Mouse (Mus musculus): Measurements from ENCODE around the gene Acot6. TPM values are rescaled to one million over a fixed set of nuclear protein-coding genes. Genes with fewer than 3 reads are reported as not detected.
A peak's percentile ranks its signal among the peaks of the same experiment; 100 is the strongest.

Gene Acot6
- polyA plus RNA-seq, 1 experiment from 2014 or later: 1.0 TPM

DNA sequence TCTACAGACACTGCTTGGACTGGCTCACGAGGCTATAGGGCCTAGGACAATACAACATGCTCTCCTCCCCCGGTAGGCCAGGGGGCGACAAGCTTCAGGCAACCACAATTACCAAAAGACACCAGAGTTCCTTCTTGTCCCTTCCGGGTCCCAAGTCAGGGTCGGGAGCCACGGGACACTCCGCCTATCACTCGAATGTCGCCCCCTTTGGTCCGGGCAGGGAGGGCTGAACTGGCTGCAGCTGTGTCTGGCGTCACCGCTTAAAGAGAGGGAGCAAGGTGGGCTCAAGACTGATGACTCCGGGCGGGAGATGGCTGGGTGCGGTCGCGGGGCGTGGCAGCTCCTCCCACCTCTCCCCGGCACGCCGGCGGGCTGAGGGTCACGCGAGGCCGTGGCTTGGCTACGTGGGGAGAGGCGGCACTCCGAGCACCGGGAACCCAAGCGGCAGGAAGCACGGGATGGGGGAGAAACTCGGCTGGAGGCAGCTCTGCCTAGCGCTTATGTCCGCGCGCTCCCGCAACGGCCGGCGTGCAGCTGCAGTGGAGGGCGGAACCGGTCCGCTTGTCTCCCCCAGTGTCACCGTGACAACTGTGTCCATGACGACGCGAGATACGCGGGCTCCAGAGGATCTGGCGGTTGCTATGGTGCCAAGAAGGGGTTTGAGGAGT lies 47.6 kb downstream of the Acot6 start, which contains the start of gene Pnma1:
Gene Pnma1, minus strand, starts transcription at position 536 of the 668 bp plus-strand sequence.
- no peaks in the 10 kb centered on the region for H3K4me1 ChIP-seq (ENCODE audit: control insufficient read depth, insufficient read depth, low read length)
- H3K4me2 ChIP-seq (ENCODE audit: low read depth, low read length): peak within 1 kb of the TSS; percentile 90
- ATAC-seq (replicated peaks; ENCODE audit: insufficient number of reproducible peaks, low FRiP score, low TSS enrichment, low read depth): peak; percentile 90
- H3K9ac ChIP-seq (replicated peaks; ENCODE audit: low read length): peak within 1 kb of the TSS; percentile 57
- no peaks in the 10 kb centered on the region for H3K9me3 ChIP-seq (replicated peaks; ENCODE audit: control insufficient read depth, low read length)
- DNase-seq (ENCODE audit: low spot score): peak; percentile 88
- H3K4me3 ChIP-seq (ENCODE audit: low read depth, low read length): peak within 1 kb of the TSS; percentile 51
- no peaks in the 10 kb centered on the region for H3K27me3 ChIP-seq (ENCODE audit: control insufficient read depth, insufficient read depth, low read length)
- no peak within 1 kb of the TSS for H3K27ac ChIP-seq (replicated peaks; ENCODE audit: low read depth, low read length)
- H3K36me3 ChIP-seq (replicated peaks; ENCODE audit: control insufficient read depth, insufficient read depth, low read depth, low read length): peaks cover 3% of the 10 kb centered on the region; the same call in 1 of the 2 replicates
- under 1% methylated on average over 50 of the region's 50 CpGs for WGBS

DNA sequence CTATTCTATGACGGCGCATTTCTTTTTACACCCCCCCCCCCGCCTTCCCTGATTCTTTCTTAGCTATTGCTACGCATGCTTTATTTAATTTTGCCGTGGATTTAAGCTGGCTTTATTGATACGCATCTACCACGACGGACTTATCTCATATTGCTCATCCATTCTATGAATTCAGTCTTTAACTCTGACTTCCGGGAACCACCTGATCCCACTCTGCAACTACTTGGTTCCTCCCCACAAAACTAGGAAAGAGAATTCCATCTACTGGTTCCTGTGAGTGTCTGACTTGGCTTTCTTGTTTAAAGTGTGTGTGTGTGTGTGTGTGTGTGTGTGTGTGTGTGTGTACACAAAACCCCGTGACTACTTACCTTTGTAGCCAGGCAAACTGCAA lies 48.2 kb downstream of the Acot6 start:
- Histone ChIP-seq H3K27ac (replicated peaks; ENCODE audit: low read depth, low read length) (no peak overlapping the region), H3K36me3 (replicated peaks; ENCODE audit: control insufficient read depth, insufficient read depth, low read depth, low read length) (peaks cover 3% of the 10 kb centered on the region; the same call in 1 of the 2 replicates), H3K4me3 (ENCODE audit: low read depth, low read length) (peak overlapping the region; percentile 51), H3K4me2 (ENCODE audit: low read depth, low read length) (peak overlapping the region; percentile 90), H3K27me3 (ENCODE audit: control insufficient read depth, insufficient read depth, low read length) (no peaks in the 10 kb centered on the region), H3K4me1 (ENCODE audit: control insufficient read depth, insufficient read depth, low read length) (no peaks in the 10 kb centered on the region), H3K9me3 (replicated peaks; ENCODE audit: control insufficient read depth, low read length) (no peaks in the 10 kb centered on the region), H3K9ac (replicated peaks; ENCODE audit: low read length) (peak overlapping the region; percentile 57)
- DNase-seq (ENCODE audit: low spot score): no peak
- 16% methylated on average over 10 of the region's 10 CpGs for WGBS
- no peak for ATAC-seq (replicated peaks; ENCODE audit: insufficient number of reproducible peaks, low FRiP score, low TSS enrichment, low read depth)

DNA sequence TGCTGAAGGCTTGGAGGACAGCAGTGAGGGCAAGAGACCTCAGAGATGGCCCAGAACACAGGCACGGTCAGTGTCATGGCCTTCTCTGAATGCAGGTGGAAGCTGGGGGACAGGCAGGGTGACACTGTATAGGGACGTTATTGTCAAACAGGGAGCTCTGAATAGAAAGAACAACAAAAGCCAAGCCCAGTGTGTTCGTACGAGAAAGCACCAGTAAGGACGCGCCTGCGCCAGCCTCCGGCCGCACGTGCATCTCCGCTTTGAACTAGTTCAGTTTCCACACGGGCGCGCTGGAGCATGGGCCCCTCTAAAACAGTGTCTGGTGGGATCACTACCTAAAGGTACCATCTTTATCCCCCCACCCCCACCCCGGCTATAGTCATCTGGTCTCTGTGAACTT lies 49.5 kb downstream of the Acot6 start:
- WGBS: 81% methylated on average over 15 of the region's 15 CpGs
- DNase-seq (ENCODE audit: low spot score) (no peak), ATAC-seq (replicated peaks; ENCODE audit: insufficient number of reproducible peaks, low FRiP score, low TSS enrichment, low read depth) (no peak)
- no peaks in the 10 kb centered on the region for H3K9me3 ChIP-seq (replicated peaks; ENCODE audit: control insufficient read depth, low read length)
- H3K4me1 ChIP-seq (ENCODE audit: control insufficient read depth, insufficient read depth, low read length): no peaks in the 10 kb centered on the region
- H3K27me3 ChIP-seq (ENCODE audit: control insufficient read depth, insufficient read depth, low read length): no peaks in the 10 kb centered on the region
- H3K9ac ChIP-seq (replicated peaks; ENCODE audit: low read length): no peak overlapping the region
- H3K4me2 ChIP-seq (ENCODE audit: low read depth, low read length): no peak overlapping the region
- H3K36me3 ChIP-seq (replicated peaks; ENCODE audit: control insufficient read depth, insufficient read depth, low read depth, low read length): peaks cover 3% of the 10 kb centered on the region; the same call in 1 of the 2 replicates
- H3K4me3 ChIP-seq (ENCODE audit: low read depth, low read length): no peak overlapping the region
- no peak overlapping the region for H3K27ac ChIP-seq (replicated peaks; ENCODE audit: low read depth, low read length)

GRCm38 (mm10) chr12:84150976-84151375 lies 50.5 kb downstream of the Acot6 start:
- Histone ChIP-seq H3K36me3 (replicated peaks; ENCODE audit: control insufficient read depth, insufficient read depth, low read depth, low read length) (peaks cover 3% of the 10 kb centered on the region; the same call in 1 of the 2 replicates), H3K9me3 (replicated peaks; ENCODE audit: control insufficient read depth, low read length) (no peaks in the 10 kb centered on the region), H3K4me2 (ENCODE audit: low read depth, low read length) (no peak overlapping the region), H3K27me3 (ENCODE audit: control insufficient read depth, insufficient read depth, low read length) (no peaks in the 10 kb centered on the region), H3K9ac (replicated peaks; ENCODE audit: low read length) (no peak overlapping the region), H3K4me1 (ENCODE audit: control insufficient read depth, insufficient read depth, low read length) (no peaks in the 10 kb centered on the region), H3K27ac (replicated peaks; ENCODE audit: low read depth, low read length) (no peak overlapping the region), H3K4me3 (ENCODE audit: low read depth, low read length) (no peak overlapping the region)
- no peak for DNase-seq (ENCODE audit: low spot score)
- WGBS: 66% methylated on average over 6 of the region's 6 CpGs
- no peak for ATAC-seq (replicated peaks; ENCODE audit: insufficient number of reproducible peaks, low FRiP score, low TSS enrichment, low read depth)

- H3K36me3 ChIP-seq (replicated peaks; ENCODE audit: control insufficient read depth, insufficient read depth, low read depth, low read length): peaks cover 3% of the 10 kb centered on the region; the same call in 1 of the 2 replicates
These were observed 51.5 kb downstream of the Acot6 start for GRCm38 (mm10) chr12:84151911-84152310.

GRCm38 (mm10) chr12:84152352-84153190 lies 52.1 kb downstream of the Acot6 start:
- no peak for ATAC-seq (replicated peaks; ENCODE audit: insufficient number of reproducible peaks, low FRiP score, low TSS enrichment, low read depth)
- H3K36me3 ChIP-seq (replicated peaks; ENCODE audit: control insufficient read depth, insufficient read depth, low read depth, low read length): peaks cover 3% of the 10 kb centered on the region; the same call in 1 of the 2 replicates
- no peaks in the 10 kb centered on the region for H3K4me1 ChIP-seq (ENCODE audit: control insufficient read depth, insufficient read depth, low read length)
- DNase-seq (ENCODE audit: low spot score): no peak
- no peak overlapping the region for H3K4me2 ChIP-seq (ENCODE audit: low read depth, low read length)
- no peaks in the 10 kb centered on the region for H3K9me3 ChIP-seq (replicated peaks; ENCODE audit: control insufficient read depth, low read length)
- H3K27ac ChIP-seq (replicated peaks; ENCODE audit: low read depth, low read length): no peak overlapping the region
- 75% methylated on average over 32 of the region's 32 CpGs for WGBS
- no peak overlapping the region for H3K9ac ChIP-seq (replicated peaks; ENCODE audit: low read length)
- H3K4me3 ChIP-seq (ENCODE audit: low read depth, low read length): no peak overlapping the region
- no peaks in the 10 kb centered on the region for H3K27me3 ChIP-seq (ENCODE audit: control insufficient read depth, insufficient read depth, low read length)

More at GRCm38 (mm10) chr12:84151911-84152310, 51.5 kb downstream of the Acot6 start:
- Histone ChIP-seq H3K27ac (replicated peaks; ENCODE audit: low read depth, low read length) (no peak overlapping the region), H3K9me3 (replicated peaks; ENCODE audit: control insufficient read depth, low read length) (no peaks in the 10 kb centered on the region), H3K4me3 (ENCODE audit: low read depth, low read length) (no peak overlapping the region), H3K4me1 (ENCODE audit: control insufficient read depth, insufficient read depth, low read length) (no peaks in the 10 kb centered on the region), H3K4me2 (ENCODE audit: low read depth, low read length) (no peak overlapping the region), H3K27me3 (ENCODE audit: control insufficient read depth, insufficient read depth, low read length) (no peaks in the 10 kb centered on the region), H3K9ac (replicated peaks; ENCODE audit: low read length) (no peak overlapping the region)
- ATAC-seq (replicated peaks; ENCODE audit: insufficient number of reproducible peaks, low FRiP score, low TSS enrichment, low read depth): no peak
- WGBS: 92% methylated on average over 10 of the region's 10 CpGs
- DNase-seq (ENCODE audit: low spot score): no peak

GRCm38 (mm10) chr12:84153414-84153813 lies 53.0 kb downstream of the Acot6 start:
- DNase-seq (ENCODE audit: low spot score) (no peak), ATAC-seq (replicated peaks; ENCODE audit: insufficient number of reproducible peaks, low FRiP score, low TSS enrichment, low read depth) (no peak)
- Histone ChIP-seq H3K4me3 (ENCODE audit: low read depth, low read length) (no peak overlapping the region), H3K9ac (replicated peaks; ENCODE audit: low read length) (no peak overlapping the region), H3K27me3 (ENCODE audit: control insufficient read depth, insufficient read depth, low read length) (no peaks in the 10 kb centered on the region), H3K4me2 (ENCODE audit: low read depth, low read length) (no peak overlapping the region), H3K36me3 (replicated peaks; ENCODE audit: control insufficient read depth, insufficient read depth, low read depth, low read length) (peaks cover 3% of the 10 kb centered on the region; the same call in 1 of the 2 replicates), H3K4me1 (ENCODE audit: control insufficient read depth, insufficient read depth, low read length) (no peaks in the 10 kb centered on the region), H3K27ac (replicated peaks; ENCODE audit: low read depth, low read length) (no peak overlapping the region), H3K9me3 (replicated peaks; ENCODE audit: control insufficient read depth, low read length) (no peaks in the 10 kb centered on the region)
- WGBS: 83% methylated on average over 6 of the region's 6 CpGs

Data from embryonic facial prominence, embryonic 11.5 days (tissue).